Mouse (Mus musculus) gastrocnemius, adult 2 months (tissue): Measurements from ENCODE around the gene Chdh. TPM values are rescaled to one million over a fixed set of nuclear protein-coding genes. Genes with fewer than 3 reads are reported as not detected.

Experiments used
- DNase-seq: peaks from one replicate; pipeline ENCODE4 v3.0.0; 2022
- H3K27ac ChIP-seq: fragments of 200-600 bp; 2 replicates; pipeline ENCODE4 v1.8.1; 2022; ENCODE audit warnings: mild to moderate bottlenecking
- H3K4me3 ChIP-seq: fragments of 200-600 bp; 2 replicates; pipeline ENCODE4 v1.8.1; 2022; ENCODE audit warnings: mild to moderate bottlenecking, moderate library complexity
- CTCF ChIP-seq: fragments of 200-600 bp; IDR thresholded peaks from 2 replicates; pipeline ENCODE4 v1.8.1; 2022; ENCODE audit warnings: antibody characterized with exemption, mild to moderate bottlenecking, moderate library complexity
- intact Hi-C: fragments of 180-260 bp; cut with DNase I; formaldehyde crosslinking; loops from one replicate; pipeline ENCODE4 v1.15.1; 2025
- long read RNA-seq, 2 experiments: library from polyadenylated mRNA; stranded (forward); transcript quantifications; one replicate each; pipeline ENCODE4 v2.0.0; 2021
- total RNA-seq, 2 experiments: library from RNA; stranded (reverse); gene quantifications; 2 replicates each; pipeline ENCODE4 v1.2.3; 2021

Gene Chdh
- total RNA-seq: under 1 TPM; 0.10 to 0.11 TPM
- long read RNA-seq, experiment 1: 0 reads
- long read RNA-seq, experiment 2: 0 reads

GRCm38 (mm10) chr14:30008733-30009575, at the start of gene Chdh, which contains the start of gene Il17rb:
Gene Chdh, plus strand, starts transcription at chr14:30009023.
Gene Il17rb, minus strand, starts transcription at chr14:30008896.
- no peak for TF ChIP-seq CTCF
- peak within 1 kb of the TSS; percentile 71 for H3K4me3 ChIP-seq
- peak; percentile 70 for DNase-seq
- intact Hi-C loops: no loop called here
- H3K27ac ChIP-seq: peak within 1 kb of the TSS; percentile 43; the same call in 1 of the 2 replicates

- H3K27ac ChIP-seq: peak overlapping the region; percentile 98
- TF ChIP-seq CTCF: no peak
- DNase-seq: no peak
- intact Hi-C loops: no loop called here
- peak overlapping the region; percentile 81 for H3K4me3 ChIP-seq
Measured at GRCm38 (mm10) chr14:29967611-29968010, 41.2 kb upstream of the Chdh start.

- TF ChIP-seq CTCF: no peak
- peak; percentile 95 for DNase-seq
- peak within 1 kb of the TSS; percentile 98 for H3K27ac ChIP-seq
- H3K4me3 ChIP-seq: peak within 1 kb of the TSS; percentile 81
- intact Hi-C loops: no loop called here
Measured at GRCm38 (mm10) chr14:29968075-29968821, 40.6 kb upstream of the Chdh start, which contains the start of gene Selenok. Gene Selenok, plus strand, starts transcription at chr14:29968308.

GRCm38 (mm10) chr14:29971446-29971845, 37.4 kb upstream of the Chdh start:
- H3K4me3 ChIP-seq: no peak overlapping the region
- no peak overlapping the region for H3K27ac ChIP-seq
- intact Hi-C loops: loop anchor here (10.0 kb wide), 1 partner anchor 503 kb away; the partner anchor contains the start of gene Dcp1a
- no peak for TF ChIP-seq CTCF
- DNase-seq: no peak

GRCm38 (mm10) chr14:29971993-29972392, 36.8 kb upstream of the Chdh start:
- TF ChIP-seq CTCF: no peak
- intact Hi-C loops: loop anchor here (10.0 kb wide), 1 partner anchor 503 kb away; the partner anchor contains the start of gene Dcp1a
- Histone ChIP-seq H3K4me3 (no peak overlapping the region), H3K27ac (no peak overlapping the region)
- no peak for DNase-seq

GRCm38 (mm10) chr14:29976927-29977326, 31.9 kb upstream of the Chdh start:
- no peak for DNase-seq
- Histone ChIP-seq H3K4me3 (no peak overlapping the region), H3K27ac (no peak overlapping the region)
- intact Hi-C loops: loop anchor here (10.0 kb wide), 1 partner anchor 498 kb away; the partner anchor contains the start of gene Dcp1a
- TF ChIP-seq CTCF: no peak

GRCm38 (mm10) chr14:29978254-29979204, 30.3 kb upstream of the Chdh start, which contains the start of gene Actr8:
Gene Actr8, plus strand, starts transcription at chr14:29978337.
- intact Hi-C loops: loop anchor here (10.0 kb wide), 1 partner anchor 496 kb away; the partner anchor contains the start of gene Dcp1a
- TF ChIP-seq CTCF: no peak
- DNase-seq: peak; percentile 96
- Histone ChIP-seq H3K27ac (peak within 1 kb of the TSS; percentile 91), H3K4me3 (peak within 1 kb of the TSS; percentile 98)

- H3K4me3 ChIP-seq: no peak overlapping the region
- intact Hi-C loops: no loop called here
- TF ChIP-seq CTCF: peak; percentile 29
- DNase-seq: no peak
- no peak overlapping the region for H3K27ac ChIP-seq
Measured at GRCm38 (mm10) chr14:29980447-29981205, 28.2 kb upstream of the Chdh start.

GRCm38 (mm10) chr14:29986096-29986495, 22.7 kb upstream of the Chdh start:
- TF ChIP-seq CTCF: no peak
- no peak for DNase-seq
- no peak overlapping the region for H3K4me3 ChIP-seq
- no peak overlapping the region for H3K27ac ChIP-seq
- intact Hi-C loops: no loop called here

- Histone ChIP-seq H3K27ac (no peak overlapping the region), H3K4me3 (no peak overlapping the region)
- intact Hi-C loops: no loop called here
- no peak for DNase-seq
- no peak for TF ChIP-seq CTCF
Measured at GRCm38 (mm10) chr14:29987276-29987675, 21.5 kb upstream of the Chdh start.

GRCm38 (mm10) chr14:29987739-29988138, 21.1 kb upstream of the Chdh start:
- intact Hi-C loops: no loop called here
- no peak for DNase-seq
- H3K4me3 ChIP-seq: no peak overlapping the region
- H3K27ac ChIP-seq: no peak overlapping the region
- no peak for TF ChIP-seq CTCF
